Mouse (Mus musculus) CH12.LX (cell line): ENCODE measurements around the gene Hba-a1. TPM values are rescaled to one million over a fixed set of nuclear protein-coding genes. Genes with fewer than 3 reads are reported as not detected.

Source experiments
- DNase-seq: peaks from one replicate; pipeline ENCODE4 v3.0.0-alpha.2; 2013; ENCODE audit errors: extremely low read depth
- H3K27ac ChIP-seq: 2 replicates; pipeline ENCODE4 v1.5.1; 2012; ENCODE audit warnings: low read depth, mild to moderate bottlenecking, control low read depth, moderate library complexity; ENCODE audit not compliant: insufficient read depth
- H3K27me3 ChIP-seq: replicated peaks from 2 replicates; pipeline ENCODE3; 2012; ENCODE audit warnings: inconsistent platforms
- H3K36me3 ChIP-seq, 2 experiments: replicated peaks in 1 of 2; 2 replicates each; pipeline versions ENCODE3 to v1.6.1; 2012; ENCODE audit warnings: inconsistent platforms in 1 of 2, low read length in 1 of 2, mild to moderate bottlenecking in 1 of 2, mixed read lengths in 1 of 2, moderate library complexity in 1 of 2; ENCODE audit not compliant: control insufficient read depth in 1 of 2, insufficient read depth in 1 of 2
- H3K4me1 ChIP-seq, 2 experiments: 2 replicates each; pipeline ENCODE4 v1.6.1; 2012; ENCODE audit warnings: inconsistent platforms in 1 of 2, moderate library complexity in 1 of 2; ENCODE audit not compliant: insufficient read depth in 2 of 2, control insufficient read depth in 1 of 2
- H3K4me2 ChIP-seq: 2 replicates; pipeline ENCODE4 v1.6.1; 2012; ENCODE audit warnings: low read depth, mild to moderate bottlenecking, control low read depth; ENCODE audit not compliant: poor library complexity, insufficient read depth, severe bottlenecking
- H3K4me3 ChIP-seq, 3 experiments: fragments of 150-350 bp in 1 of 3; sonication (generic) in 1 of 3; replicated peaks in 1 of 3; 2 replicates each; pipeline versions ENCODE3 to v1.5.1; 2011 to 2012; ENCODE audit warnings: low read depth in 2 of 3, low read length in 2 of 3, mild to moderate bottlenecking in 2 of 3, moderate library complexity in 2 of 3, control low read depth in 1 of 3, improper control_type of control experiment in 1 of 3, inconsistent platforms in 1 of 3, mixed read lengths in 1 of 3; ENCODE audit not compliant: poor library complexity in 1 of 3
- H3K79me2 ChIP-seq: replicated peaks from 2 replicates; pipeline ENCODE4 v1.6.1; 2012; ENCODE audit warnings: mild to moderate bottlenecking, moderate library complexity; ENCODE audit not compliant: control insufficient read depth, poor library complexity, insufficient read depth, severe bottlenecking; ENCODE audit errors: extremely low read depth
- H3K9ac ChIP-seq: 2 replicates; pipeline ENCODE4 v1.6.1; 2012; ENCODE audit warnings: low read depth, mild to moderate bottlenecking, control low read depth, moderate library complexity; ENCODE audit not compliant: insufficient read depth
- H3K9me3 ChIP-seq: replicated peaks from 2 replicates; pipeline ENCODE3; 2012; ENCODE audit warnings: low read length, inconsistent platforms, mixed read lengths
- BHLHE40 ChIP-seq: IDR thresholded peaks from 2 replicates; pipeline ENCODE4 v1.6.1; 2011; ENCODE audit warnings: mild to moderate bottlenecking, low read depth, low read length, improper control_type of control experiment
- CHD1 ChIP-seq: IDR thresholded peaks from 2 replicates; pipeline ENCODE4 v1.6.1; 2012; ENCODE audit warnings: low read depth, low read length, improper control_type of control experiment, inconsistent platforms
- CHD2 ChIP-seq: IDR thresholded peaks from 2 replicates; pipeline ENCODE4 v1.6.1; 2011; ENCODE audit warnings: low read length, improper control_type of control experiment
- CTCF ChIP-seq, 2 experiments: IDR thresholded peaks in 1 of 2; conservative IDR thresholded peaks in 1 of 2; 2 replicates each; pipeline ENCODE4 v1.5.1; 2011 to 2012; ENCODE audit warnings: low read depth in 2 of 2, low read length in 2 of 2, improper control_type of control experiment in 1 of 2, inconsistent platforms in 1 of 2, mild to moderate bottlenecking in 1 of 2, moderate library complexity in 1 of 2
- E2F4 ChIP-seq: IDR thresholded peaks from 2 replicates; pipeline ENCODE4 v1.6.1; 2011; ENCODE audit warnings: low read depth, low read length, improper control_type of control experiment; ENCODE audit not compliant: insufficient replicate concordance
- ELF1 ChIP-seq: IDR thresholded peaks from 2 replicates; pipeline ENCODE4 v1.6.1; 2014; ENCODE audit warnings: low read depth, mild to moderate bottlenecking, inconsistent platforms, low read length, improper control_type of control experiment
- EP300 ChIP-seq: IDR thresholded peaks from 2 replicates; pipeline ENCODE4 v1.6.1; 2011; ENCODE audit warnings: low read length, improper control_type of control experiment
- ETS1 ChIP-seq: conservative IDR thresholded peaks from 2 replicates; pipeline ENCODE4 v1.6.1; 2012; ENCODE audit warnings: low read depth, mild to moderate bottlenecking, inconsistent platforms, low read length, improper control_type of control experiment, moderate library complexity
- HCFC1 ChIP-seq: IDR thresholded peaks from 2 replicates; pipeline ENCODE4 v1.6.1; 2012; ENCODE audit warnings: low read depth, mild to moderate bottlenecking, inconsistent platforms, low read length, improper control_type of control experiment
- IRF4 ChIP-seq: IDR thresholded peaks from 2 replicates; pipeline ENCODE4 v1.6.1; 2014; ENCODE audit warnings: low read depth, mild to moderate bottlenecking, inconsistent platforms, low read length, improper control_type of control experiment
- MAFK ChIP-seq: IDR thresholded peaks from 2 replicates; pipeline ENCODE4 v1.6.1; 2011; ENCODE audit warnings: low read length, improper control_type of control experiment; ENCODE audit not compliant: insufficient replicate concordance
- MAX ChIP-seq: IDR thresholded peaks from 2 replicates; pipeline ENCODE4 v1.6.1; 2011; ENCODE audit warnings: low read length, improper control_type of control experiment
- MAZ ChIP-seq: IDR thresholded peaks from 2 replicates; pipeline ENCODE4 v1.6.1; 2012; ENCODE audit warnings: low read depth, mild to moderate bottlenecking, inconsistent platforms, low read length, improper control_type of control experiment, moderate library complexity
- MEF2A ChIP-seq: IDR thresholded peaks from 2 replicates; pipeline ENCODE4 v1.6.1; 2014; ENCODE audit warnings: low read depth, mild to moderate bottlenecking, inconsistent platforms, low read length, improper control_type of control experiment, borderline replicate concordance
- MXI1 ChIP-seq: IDR thresholded peaks from 2 replicates; pipeline ENCODE4 v1.6.1; 2011; ENCODE audit warnings: mild to moderate bottlenecking, low read depth, low read length, improper control_type of control experiment
- MYC ChIP-seq: IDR thresholded peaks from 2 replicates; pipeline ENCODE4 v1.6.1; 2011; ENCODE audit warnings: low read depth, mild to moderate bottlenecking, improper control_type of control experiment, low read length
- NELFE ChIP-seq: IDR thresholded peaks from 2 replicates; pipeline ENCODE4 v1.6.1; 2011; ENCODE audit warnings: low read depth, low read length, improper control_type of control experiment
- NRF1 ChIP-seq: IDR thresholded peaks from 2 replicates; pipeline ENCODE4 v1.6.1; 2014; ENCODE audit warnings: low read depth, mild to moderate bottlenecking, inconsistent platforms, low read length, improper control_type of control experiment, moderate library complexity
- PAX5 ChIP-seq: IDR thresholded peaks from 2 replicates; pipeline ENCODE4 v1.6.1; 2012; ENCODE audit warnings: low read length, inconsistent platforms, mixed read lengths
- POLR2A ChIP-seq: IDR thresholded peaks from 2 replicates; pipeline ENCODE4 v1.6.1; 2011; ENCODE audit warnings: low read depth, mild to moderate bottlenecking, improper control_type of control experiment, low read length
- POLR2AphosphoS2 ChIP-seq: IDR thresholded peaks from 2 replicates; pipeline ENCODE4 v1.6.1; 2011; ENCODE audit warnings: low read depth, low read length, improper control_type of control experiment
- RCOR1 ChIP-seq: conservative IDR thresholded peaks from 2 replicates; pipeline ENCODE4 v1.6.1; 2012; ENCODE audit warnings: low read depth, mild to moderate bottlenecking, inconsistent platforms, low read length, improper control_type of control experiment
- SIN3A ChIP-seq: IDR thresholded peaks from 2 replicates; pipeline ENCODE4 v1.6.1; 2012; ENCODE audit warnings: low read length, improper control_type of control experiment, inconsistent platforms
- SMC3 ChIP-seq: IDR thresholded peaks from 2 replicates; pipeline ENCODE4 v1.6.1; 2011; ENCODE audit warnings: low read depth, low read length, improper control_type of control experiment
- TBP ChIP-seq: conservative IDR thresholded peaks from 2 replicates; pipeline ENCODE4 v1.6.1; 2011; ENCODE audit warnings: low read depth, low read length, improper control_type of control experiment
- TCF12 ChIP-seq: IDR thresholded peaks from 2 replicates; pipeline ENCODE4 v1.6.1; 2014; ENCODE audit warnings: low read depth, mild to moderate bottlenecking, inconsistent platforms, low read length, improper control_type of control experiment
- UBTF ChIP-seq: IDR thresholded peaks from 2 replicates; pipeline ENCODE4 v1.6.1; 2012; ENCODE audit warnings: low read depth, mild to moderate bottlenecking, inconsistent platforms, low read length, improper control_type of control experiment, moderate library complexity
- USF1 ChIP-seq: IDR thresholded peaks from 2 replicates; pipeline ENCODE4 v1.6.1; 2014; ENCODE audit warnings: low read depth, mild to moderate bottlenecking, inconsistent platforms, low read length, improper control_type of control experiment
- ZC3H11A ChIP-seq: IDR thresholded peaks from 2 replicates; pipeline ENCODE4 v1.6.1; 2012; ENCODE audit warnings: low read depth, mild to moderate bottlenecking, inconsistent platforms, low read length, improper control_type of control experiment
- ZKSCAN1 ChIP-seq: IDR thresholded peaks from 2 replicates; pipeline ENCODE4 v1.6.1; 2012; ENCODE audit warnings: low read depth, inconsistent platforms, low read length, improper control_type of control experiment, borderline replicate concordance
- ZMIZ1 ChIP-seq: IDR thresholded peaks from 2 replicates; pipeline ENCODE4 v1.6.1; 2012; ENCODE audit warnings: low read depth, mild to moderate bottlenecking, inconsistent platforms, low read length, improper control_type of control experiment
- ZNF384 ChIP-seq: IDR thresholded peaks from 2 replicates; pipeline ENCODE4 v1.6.1; 2012; ENCODE audit warnings: low read depth, low read length, improper control_type of control experiment, inconsistent platforms
- dilution Hi-C: fragments of 300-500 bp; cut with MboI; formaldehyde crosslinking; loops from 2 replicates; pipeline ENCODE4 v1.14.3; 2020; ENCODE audit warnings: low sequenced_read_pairs; ENCODE audit not compliant: extremely low pct_unique_long_range_greater_than_20kb, extremely low pct_ligation_motif_present
- in situ Hi-C: fragments of 300-500 bp; cut with MboI; formaldehyde crosslinking; loops from 3 replicates; pipeline ENCODE4 v1.14.3; 2019; ENCODE audit warnings: low sequenced_read_pairs, low pct_ligation_motif_present, low pct_unique_long_range_greater_than_20kb, mixed read lengths
- polyA plus RNA-seq: library from polyadenylated mRNA; unstranded; fragments of >175 nt; gene quantifications from 2 replicates; pipeline ENCODE4 v1.2.1, GENCODE M21; 2012; ENCODE audit warnings: low read depth; ENCODE audit not compliant: insufficient read length
- total RNA-seq, 2 experiments: library from RNA; depleted of rRNA; stranded (reverse); fragments of 300-350 nt in 1 of 2; fragments of >200 nt in 1 of 2; gene quantifications; 2 replicates each; pipeline ENCODE4 v1.2.3; 2012 to 2014

Gene Hba-a1
- total and polyA plus RNA-seq, 3 experiments = 4.7 to 5.2 (median 4.9) TPM

GRCm38 (mm10) chr11:32266776-32267175, 16.5 kb upstream of the Hba-a1 start:
- Histone ChIP-seq H3K36me3 (peaks cover 10 to 32% of the 10 kb centered on the region in 2 experiments), H3K4me2 (peak overlapping the region; percentile 70), H3K27me3 (no peaks in the 10 kb centered on the region), H3K9me3 (no peaks in the 10 kb centered on the region), H3K9ac (peak overlapping the region; percentile 82), H3K27ac (no peak overlapping the region), H3K4me1 (peaks cover 17 to 64% of the 10 kb centered on the region in 2 experiments), H3K79me2 (peaks cover 12% of the 10 kb centered on the region), H3K4me3 (peak overlapping the region; percentile 72 to 92 (median 82))
- in situ Hi-C loops (no loop called here), dilution Hi-C loops (no loop called here)
- TF ChIP-seq UBTF (0 out of 2 replicates have a peak, but pooled peaks have one; percentile 13), NELFE (no peak)
- DNase-seq = peak; percentile 18

DNA sequence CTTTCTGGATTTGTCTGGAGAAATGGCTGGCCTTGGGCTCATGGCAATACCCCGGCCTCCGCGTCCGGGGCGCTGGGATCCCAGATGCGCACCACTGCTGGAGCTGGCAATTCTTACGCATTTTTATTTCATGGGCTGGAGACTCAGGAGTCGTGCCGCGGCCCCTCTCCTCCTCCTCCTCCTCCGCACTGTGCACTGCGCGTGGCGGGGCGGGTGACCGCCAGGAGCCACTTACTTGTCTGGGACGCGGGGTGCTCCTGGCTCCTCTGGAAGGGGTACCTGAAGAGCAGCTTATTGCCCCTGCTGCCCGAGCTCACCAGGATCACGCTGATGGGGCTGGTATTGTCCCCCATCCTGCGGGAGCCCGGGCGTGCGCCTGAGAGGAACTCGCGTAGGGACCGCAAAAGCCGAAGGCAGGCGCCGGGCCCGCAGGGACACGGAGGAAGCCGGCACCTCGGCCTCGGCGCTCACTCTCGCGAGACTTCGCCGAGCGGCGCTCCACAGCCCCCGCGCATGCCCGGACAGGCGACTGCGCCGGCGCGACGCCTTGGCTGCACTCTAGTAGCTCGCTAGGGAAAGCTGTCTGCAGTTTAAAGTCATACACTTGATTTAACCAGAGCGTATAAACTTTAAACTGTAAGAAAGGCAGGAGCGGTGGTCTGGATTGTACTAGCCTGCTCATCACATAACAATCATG, 16.0 kb upstream of the Hba-a1 start, which contains the start of gene Nprl3:
Gene Nprl3 (minus strand): TSS at position 520 of the 697 bp plus-strand sequence.
- dilution Hi-C loops (no loop called here), in situ Hi-C loops (no loop called here)
- H3K9me3 ChIP-seq = no peaks in the 10 kb centered on the region
- H3K36me3 ChIP-seq = peaks cover 7 to 27% of the 10 kb centered on the region in 2 experiments
- peaks cover 12% of the 10 kb centered on the region for H3K79me2 ChIP-seq
- H3K27me3 ChIP-seq = no peaks in the 10 kb centered on the region
- peaks cover 17 to 64% of the 10 kb centered on the region in 2 experiments for H3K4me1 ChIP-seq
- H3K9ac ChIP-seq = peak within 1 kb of the TSS; percentile 82
- peak within 1 kb of the TSS; percentile 70 for H3K4me2 ChIP-seq
- peak within 1 kb of the TSS; percentile 72 to 92 (median 82) for H3K4me3 ChIP-seq
- DNase-seq = peak; percentile 95
- H3K27ac ChIP-seq = peak within 1 kb of the TSS; percentile 5; the same call in 1 of the 2 replicates
- TF ChIP-seq MAFK (no peak), MEF2A (no peak), ZMIZ1 (peak; percentile 96), USF1 (no peak), EP300 (no peak), BHLHE40 (0 out of 2 replicates have a peak, but pooled peaks have one; percentile 17), ZNF384 (no peak), SMC3 (no peak), POLR2AphosphoS2 (peak; percentile 81), ELF1 (peak; percentile 72; the same call in 1 of the 2 replicates), ZC3H11A (no peak; the same call in 1 of the 2 replicates), MXI1 (peak; percentile 25; the same call in 1 of the 2 replicates), CTCF (conservative IDR thresholded peaks at IDR 0.05 in 1 of 2, IDR thresholded peaks at IDR 0.05 in 1 of 2; ENCODE audit: low read depth in 2 of 2, low read length in 2 of 2) (no peak), IRF4 (peak; percentile 26; the same call in 1 of the 2 replicates), CHD1 (no peak), TCF12 (peak; percentile 96), MAZ (no peak), PAX5 (no peak), RCOR1 (no peak), MAX (peak; percentile 71), HCFC1 (peak; percentile 81), ZKSCAN1 (no peak), ETS1 (no peak; the same call in 1 of the 2 replicates), CHD2 (peak; percentile 99), SIN3A (peak; percentile 93), E2F4 (no peak), NRF1 (peak; percentile 95), UBTF (no peak), TBP (peak; percentile 90), POLR2A (peak; percentile 100), MYC (peak; percentile 61; the same call in 1 of the 2 replicates)
